Mouse (Mus musculus) brain, embryonic 14.5 days (tissue): ENCODE measurements at regions not wholly inside any gene's neighbourhood (a gene's known extent, or its start where the extent isn't known, plus 50 kb on each side); places are given as distances from the start of the nearest gene placed in this dataset.

ENCODE experiments used
- CTCF ChIP-seq: fragments of 200-500 bp; IDR thresholded peaks from 2 replicates; pipeline ENCODE4 v1.5.1; 2012; ENCODE audit warnings: inconsistent platforms, mild to moderate bottlenecking, moderate library complexity, borderline replicate concordance; ENCODE audit not compliant: insufficient read depth, insufficient read length; ENCODE audit errors: extremely low read depth
- POLR2A ChIP-seq: fragments of 200-500 bp; IDR thresholded peaks from 2 replicates; pipeline ENCODE4 v1.6.1; 2012; ENCODE audit warnings: mild to moderate bottlenecking, inconsistent platforms, borderline replicate concordance; ENCODE audit not compliant: poor library complexity, insufficient read depth, insufficient read length, severe bottlenecking; ENCODE audit errors: extremely low read depth

- TF ChIP-seq POLR2A (no peak), CTCF (0 out of 2 replicates have a peak, but pooled peaks have one; percentile 16)
These were observed 298.7 kb upstream of the Tbc1d5 start for GRCm38 (mm10) chr17:51477810-51478209.
